Mouse (Mus musculus): ENCODE results near the gene Slitrk5. TPM values are rescaled to one million over a fixed set of nuclear protein-coding genes. Genes with fewer than 3 reads are reported as not detected.

Slitrk5 gene
- total and polyA plus RNA-seq, 3 experiments: not detected

DNA sequence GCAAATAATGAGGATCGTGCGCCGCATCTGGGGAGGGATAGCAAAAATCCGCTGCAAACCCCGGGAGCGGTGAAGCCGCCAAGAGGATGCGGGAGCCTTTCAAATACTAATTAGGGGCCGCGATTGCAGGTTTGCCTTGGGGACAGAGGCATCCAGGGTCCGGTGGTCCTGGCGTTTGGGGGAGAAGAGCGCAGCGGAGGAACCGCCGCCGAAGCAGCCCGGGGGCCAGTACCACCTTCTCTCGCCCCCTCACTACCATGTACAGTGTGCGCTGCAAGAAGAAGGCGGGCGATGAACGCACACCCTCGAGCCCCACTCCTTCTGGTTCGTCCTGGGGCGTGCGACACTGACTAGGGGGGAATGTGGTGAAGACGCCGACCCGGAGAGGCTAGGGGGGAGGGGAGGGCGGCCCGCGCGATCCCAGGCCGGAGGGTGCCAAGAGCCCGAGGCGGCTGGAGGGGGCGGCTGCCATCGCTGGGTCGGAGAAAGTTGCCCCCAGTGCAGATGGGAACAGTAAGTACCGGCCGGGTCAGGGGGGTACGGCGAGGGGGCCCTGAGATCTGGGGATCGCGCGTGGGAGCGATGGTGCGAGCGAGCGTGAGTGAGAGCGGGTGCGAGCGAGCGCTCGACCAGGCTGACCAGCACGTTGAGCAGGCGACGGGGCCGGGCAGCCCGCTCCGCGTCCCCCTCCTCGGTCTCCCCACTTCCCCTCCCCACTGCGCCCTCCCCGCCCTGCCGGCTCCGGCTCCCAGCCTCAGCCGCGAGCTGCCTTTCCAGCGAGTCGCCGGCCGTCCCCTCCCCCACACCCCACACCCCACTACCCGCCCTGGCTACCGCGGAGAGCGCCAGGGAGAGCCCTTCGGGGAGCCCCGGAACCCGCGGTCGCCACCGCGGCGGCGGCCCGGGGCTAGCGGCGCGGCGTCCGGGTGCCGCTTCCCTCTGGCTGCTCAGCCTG lies 591 bp downstream of the Slitrk5 start:
- Histone ChIP-seq H3K4me3 (replicated peaks in 1 of 3; ENCODE audit: low read depth in 2 of 3, low read length in 2 of 3, poor library complexity in 1 of 3) (no peak overlapping the region), H3K27me3 (replicated peaks) (no peaks in the 10 kb centered on the region), H3K9ac (ENCODE audit: insufficient read depth, low read depth) (no peak overlapping the region), H3K4me1 (ENCODE audit: control insufficient read depth in 1 of 2, insufficient read depth in 2 of 2) (no peaks in the 10 kb centered on the region), H3K27ac (ENCODE audit: insufficient read depth, low read depth) (no peak overlapping the region), H3K79me2 (replicated peaks; ENCODE audit: control insufficient read depth, extremely low read depth, insufficient read depth, poor library complexity, severe bottlenecking) (no peaks in the 10 kb centered on the region), H3K36me3 (replicated peaks in 1 of 2; ENCODE audit: control insufficient read depth in 1 of 2, insufficient read depth in 1 of 2, low read length in 1 of 2) (no peaks in the 10 kb centered on the region), H3K9me3 (replicated peaks; ENCODE audit: low read length) (peaks cover 52% of the 10 kb centered on the region), H3K4me2 (ENCODE audit: insufficient read depth, low read depth, poor library complexity, severe bottlenecking) (no peak overlapping the region)
- in situ Hi-C loops (cut with MboI; ENCODE audit: low pct_ligation_motif_present, low pct_unique_long_range_greater_than_20kb, low sequenced_read_pairs) (no loop called here), dilution Hi-C loops (cut with MboI; ENCODE audit: extremely low pct_ligation_motif_present, extremely low pct_unique_long_range_greater_than_20kb, low sequenced_read_pairs) (no loop called here)
- DNase-seq (ENCODE audit: extremely low read depth): no peak
- TF ChIP-seq NELFE (IDR thresholded peaks at IDR 0.05; ENCODE audit: low read depth, low read length) (no peak), ZKSCAN1 (IDR thresholded peaks at IDR 0.05; ENCODE audit: borderline replicate concordance, low read depth, low read length) (no peak), USF1 (IDR thresholded peaks at IDR 0.05; ENCODE audit: low read depth, low read length) (no peak), CHD2 (IDR thresholded peaks at IDR 0.05; ENCODE audit: low read length) (no peak), MYC (IDR thresholded peaks at IDR 0.05; ENCODE audit: low read depth, low read length) (no peak), TBP (conservative IDR thresholded peaks at IDR 0.05; ENCODE audit: low read depth, low read length) (no peak), ELF1 (IDR thresholded peaks at IDR 0.05; ENCODE audit: low read depth, low read length) (no peak), RCOR1 (conservative IDR thresholded peaks at IDR 0.05; ENCODE audit: low read depth, low read length) (no peak), ETS1 (conservative IDR thresholded peaks at IDR 0.05; ENCODE audit: low read depth, low read length) (no peak), SIN3A (IDR thresholded peaks at IDR 0.05; ENCODE audit: low read length) (no peak), IRF4 (IDR thresholded peaks at IDR 0.05; ENCODE audit: low read depth, low read length) (no peak)

DNA sequence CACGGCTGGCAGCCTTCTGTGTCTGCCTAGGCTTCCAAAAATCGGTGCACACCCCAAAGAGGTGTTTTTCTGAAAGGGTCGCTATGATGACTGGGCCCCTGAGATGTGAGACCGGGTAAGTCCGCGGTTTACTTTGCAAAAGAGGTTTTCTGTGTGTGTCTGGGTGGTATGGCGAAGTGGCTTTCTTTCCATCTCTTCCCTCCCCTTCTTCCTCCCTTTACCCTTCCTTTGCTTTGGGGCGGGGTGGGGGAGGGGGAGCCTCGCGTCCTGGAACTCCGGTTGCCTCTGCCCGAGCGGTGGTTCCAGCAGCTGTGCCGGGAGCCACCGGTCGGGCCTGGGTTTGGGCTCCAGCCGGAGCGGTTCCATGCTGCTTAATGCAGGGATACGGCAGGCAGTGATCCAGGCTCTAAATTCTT lies 1.3 kb downstream of the Slitrk5 start:
- H3K4me3 ChIP-seq (replicated peaks in 1 of 3; ENCODE audit: low read depth in 2 of 3, low read length in 2 of 3, poor library complexity in 1 of 3): no peak overlapping the region

DNA sequence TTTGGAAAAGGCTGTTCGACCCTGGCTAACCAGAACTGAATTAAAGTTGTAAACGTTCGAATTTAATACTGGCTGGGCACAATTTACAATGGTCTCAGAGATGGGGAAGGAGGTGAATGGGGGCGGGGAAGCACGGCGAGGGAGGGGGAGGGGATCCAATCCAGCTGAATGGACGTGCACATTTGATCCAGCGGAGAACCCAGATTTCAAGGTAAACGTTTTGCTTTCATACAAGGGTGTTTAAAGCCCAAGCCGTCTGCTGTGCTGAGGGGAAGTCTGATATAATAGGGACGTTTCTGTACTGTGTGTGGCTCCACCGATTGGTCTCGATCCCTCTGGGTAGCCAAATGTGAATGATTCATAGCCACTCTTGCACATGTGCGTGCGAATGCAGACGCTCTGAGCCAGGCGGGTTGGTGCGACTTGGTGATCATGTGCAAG lies 2.0 kb downstream of the Slitrk5 start:
- Histone ChIP-seq H3K4me2 (ENCODE audit: insufficient read depth, low read depth, poor library complexity, severe bottlenecking) (no peak overlapping the region), H3K79me2 (replicated peaks; ENCODE audit: control insufficient read depth, extremely low read depth, insufficient read depth, poor library complexity, severe bottlenecking) (no peaks in the 10 kb centered on the region), H3K9ac (ENCODE audit: insufficient read depth, low read depth) (no peak overlapping the region), H3K27me3 (replicated peaks) (no peaks in the 10 kb centered on the region), H3K9me3 (replicated peaks; ENCODE audit: low read length) (peaks cover 63% of the 10 kb centered on the region), H3K4me1 (ENCODE audit: control insufficient read depth in 1 of 2, insufficient read depth in 2 of 2) (no peaks in the 10 kb centered on the region), H3K27ac (ENCODE audit: insufficient read depth, low read depth) (no peak overlapping the region), H3K36me3 (replicated peaks in 1 of 2; ENCODE audit: control insufficient read depth in 1 of 2, insufficient read depth in 1 of 2, low read length in 1 of 2) (no peaks in the 10 kb centered on the region), H3K4me3 (replicated peaks in 1 of 3; ENCODE audit: low read depth in 2 of 3, low read length in 2 of 3, poor library complexity in 1 of 3) (no peak overlapping the region)
- no peak for DNase-seq (ENCODE audit: extremely low read depth)
- no peak for TF ChIP-seq UBTF (IDR thresholded peaks at IDR 0.05; ENCODE audit: low read depth, low read length)
- TF ChIP-seq POLR2AphosphoS2 (IDR thresholded peaks at IDR 0.05; ENCODE audit: low read depth, low read length): no peak
- TF ChIP-seq CHD2 (IDR thresholded peaks at IDR 0.05; ENCODE audit: low read length): no peak
- dilution Hi-C loops (cut with MboI; ENCODE audit: extremely low pct_ligation_motif_present, extremely low pct_unique_long_range_greater_than_20kb, low sequenced_read_pairs) (no loop called here), in situ Hi-C loops (cut with MboI; ENCODE audit: low pct_ligation_motif_present, low pct_unique_long_range_greater_than_20kb, low sequenced_read_pairs) (no loop called here)

More for the DNA sequence above, 1.3 kb downstream of the Slitrk5 start:
- no peak for DNase-seq (ENCODE audit: extremely low read depth)
- in situ Hi-C loops (cut with MboI; ENCODE audit: low pct_ligation_motif_present, low pct_unique_long_range_greater_than_20kb, low sequenced_read_pairs): no loop called here
- H3K27me3 ChIP-seq (replicated peaks): no peaks in the 10 kb centered on the region
- H3K4me1 ChIP-seq (ENCODE audit: control insufficient read depth in 1 of 2, insufficient read depth in 2 of 2): no peaks in the 10 kb centered on the region
- no peaks in the 10 kb centered on the region for H3K36me3 ChIP-seq (replicated peaks in 1 of 2; ENCODE audit: control insufficient read depth in 1 of 2, insufficient read depth in 1 of 2, low read length in 1 of 2)
- TF ChIP-seq ZMIZ1 (IDR thresholded peaks at IDR 0.05; ENCODE audit: low read depth, low read length) (no peak), BHLHE40 (IDR thresholded peaks at IDR 0.05; ENCODE audit: low read depth, low read length) (no peak)
- H3K79me2 ChIP-seq (replicated peaks; ENCODE audit: control insufficient read depth, extremely low read depth, insufficient read depth, poor library complexity, severe bottlenecking): no peaks in the 10 kb centered on the region
- H3K9me3 ChIP-seq (replicated peaks; ENCODE audit: low read length): peaks cover 58% of the 10 kb centered on the region
- no peak overlapping the region for H3K27ac ChIP-seq (ENCODE audit: insufficient read depth, low read depth)
- dilution Hi-C loops (cut with MboI; ENCODE audit: extremely low pct_ligation_motif_present, extremely low pct_unique_long_range_greater_than_20kb, low sequenced_read_pairs): no loop called here
- no peak overlapping the region for H3K4me2 ChIP-seq (ENCODE audit: insufficient read depth, low read depth, poor library complexity, severe bottlenecking)
- H3K9ac ChIP-seq (ENCODE audit: insufficient read depth, low read depth): no peak overlapping the region

Measured in CH12.LX (cell line).